Mouse (Mus musculus) CH12.LX (cell line): ENCODE measurements around the gene Ccdc8.

Experiments used
- CTCF ChIP-seq, 2 experiments: IDR thresholded peaks in 1 of 2; conservative IDR thresholded peaks in 1 of 2; 2 replicates each; pipeline ENCODE4 v1.5.1; 2011 to 2012; ENCODE audit warnings: low read depth in 2 of 2, low read length in 2 of 2, improper control_type of control experiment in 1 of 2, inconsistent platforms in 1 of 2, mild to moderate bottlenecking in 1 of 2, moderate library complexity in 1 of 2
- EP300 ChIP-seq: IDR thresholded peaks from 2 replicates; pipeline ENCODE4 v1.6.1; 2011; ENCODE audit warnings: low read length, improper control_type of control experiment
- GABPA ChIP-seq: IDR thresholded peaks from 2 replicates; pipeline ENCODE4 v1.6.1; 2012; ENCODE audit warnings: low read depth, low read length, improper control_type of control experiment, inconsistent platforms; ENCODE audit not compliant: insufficient replicate concordance
- KAT2A ChIP-seq: IDR thresholded peaks from 2 replicates; pipeline ENCODE4 v1.6.1; 2012; ENCODE audit warnings: low read length, improper control_type of control experiment, inconsistent platforms; ENCODE audit not compliant: insufficient replicate concordance
- MYC ChIP-seq: IDR thresholded peaks from 2 replicates; pipeline ENCODE4 v1.6.1; 2011; ENCODE audit warnings: low read depth, mild to moderate bottlenecking, improper control_type of control experiment, low read length
- NELFE ChIP-seq: IDR thresholded peaks from 2 replicates; pipeline ENCODE4 v1.6.1; 2011; ENCODE audit warnings: low read depth, low read length, improper control_type of control experiment
- SIN3A ChIP-seq: IDR thresholded peaks from 2 replicates; pipeline ENCODE4 v1.6.1; 2012; ENCODE audit warnings: low read length, improper control_type of control experiment, inconsistent platforms
- SMC3 ChIP-seq: IDR thresholded peaks from 2 replicates; pipeline ENCODE4 v1.6.1; 2011; ENCODE audit warnings: low read depth, low read length, improper control_type of control experiment
- USF1 ChIP-seq: IDR thresholded peaks from 2 replicates; pipeline ENCODE4 v1.6.1; 2014; ENCODE audit warnings: low read depth, mild to moderate bottlenecking, inconsistent platforms, low read length, improper control_type of control experiment
- ZKSCAN1 ChIP-seq: IDR thresholded peaks from 2 replicates; pipeline ENCODE4 v1.6.1; 2012; ENCODE audit warnings: low read depth, inconsistent platforms, low read length, improper control_type of control experiment, borderline replicate concordance

- no peak for TF ChIP-seq KAT2A
- TF ChIP-seq CTCF (conservative IDR thresholded peaks at IDR 0.05 in 1 of 2, IDR thresholded peaks at IDR 0.05 in 1 of 2; ENCODE audit: low read depth in 2 of 2, low read length in 2 of 2): no peak
- TF ChIP-seq SMC3: no peak
- TF ChIP-seq MYC: no peak
- no peak for TF ChIP-seq USF1
- no peak for TF ChIP-seq EP300
- TF ChIP-seq ZKSCAN1: no peak
- no peak for TF ChIP-seq GABPA
- no peak for TF ChIP-seq SIN3A
- TF ChIP-seq NELFE: no peak
These were observed 36.4 kb downstream of the Ccdc8 start for GRCm38 (mm10) chr7:17028923-17029322.
